Mouse (Mus musculus) CH12.LX (cell line): ENCODE data around the gene Casq1. TPM values are rescaled to one million over a fixed set of nuclear protein-coding genes. Genes with fewer than 3 reads are reported as not detected.

ENCODE experiments used
- DNase-seq: peaks from one replicate; pipeline ENCODE4 v3.0.0-alpha.2; 2013; ENCODE audit errors: extremely low read depth
- H3K27ac ChIP-seq: 2 replicates; pipeline ENCODE4 v1.5.1; 2012; ENCODE audit warnings: low read depth, mild to moderate bottlenecking, control low read depth, moderate library complexity; ENCODE audit not compliant: insufficient read depth
- H3K27me3 ChIP-seq: replicated peaks from 2 replicates; pipeline ENCODE3; 2012; ENCODE audit warnings: inconsistent platforms
- H3K36me3 ChIP-seq, 2 experiments: replicated peaks in 1 of 2; 2 replicates each; pipeline versions ENCODE3 to v1.6.1; 2012; ENCODE audit warnings: inconsistent platforms in 1 of 2, low read length in 1 of 2, mild to moderate bottlenecking in 1 of 2, mixed read lengths in 1 of 2, moderate library complexity in 1 of 2; ENCODE audit not compliant: control insufficient read depth in 1 of 2, insufficient read depth in 1 of 2
- H3K4me1 ChIP-seq, 2 experiments: 2 replicates each; pipeline ENCODE4 v1.6.1; 2012; ENCODE audit warnings: inconsistent platforms in 1 of 2, moderate library complexity in 1 of 2; ENCODE audit not compliant: insufficient read depth in 2 of 2, control insufficient read depth in 1 of 2
- H3K4me2 ChIP-seq: 2 replicates; pipeline ENCODE4 v1.6.1; 2012; ENCODE audit warnings: low read depth, mild to moderate bottlenecking, control low read depth; ENCODE audit not compliant: poor library complexity, insufficient read depth, severe bottlenecking
- H3K4me3 ChIP-seq, 3 experiments: fragments of 150-350 bp in 1 of 3; sonication (generic) in 1 of 3; replicated peaks in 1 of 3; 2 replicates each; pipeline versions ENCODE3 to v1.5.1; 2011 to 2012; ENCODE audit warnings: low read depth in 2 of 3, low read length in 2 of 3, mild to moderate bottlenecking in 2 of 3, moderate library complexity in 2 of 3, control low read depth in 1 of 3, improper control_type of control experiment in 1 of 3, inconsistent platforms in 1 of 3, mixed read lengths in 1 of 3; ENCODE audit not compliant: poor library complexity in 1 of 3
- H3K79me2 ChIP-seq: replicated peaks from 2 replicates; pipeline ENCODE4 v1.6.1; 2012; ENCODE audit warnings: mild to moderate bottlenecking, moderate library complexity; ENCODE audit not compliant: control insufficient read depth, poor library complexity, insufficient read depth, severe bottlenecking; ENCODE audit errors: extremely low read depth
- H3K9ac ChIP-seq: 2 replicates; pipeline ENCODE4 v1.6.1; 2012; ENCODE audit warnings: low read depth, mild to moderate bottlenecking, control low read depth, moderate library complexity; ENCODE audit not compliant: insufficient read depth
- H3K9me3 ChIP-seq: replicated peaks from 2 replicates; pipeline ENCODE3; 2012; ENCODE audit warnings: low read length, inconsistent platforms, mixed read lengths
- CHD1 ChIP-seq: IDR thresholded peaks from 2 replicates; pipeline ENCODE4 v1.6.1; 2012; ENCODE audit warnings: low read depth, low read length, improper control_type of control experiment, inconsistent platforms
- CTCF ChIP-seq, 2 experiments: IDR thresholded peaks in 1 of 2; conservative IDR thresholded peaks in 1 of 2; 2 replicates each; pipeline ENCODE4 v1.5.1; 2011 to 2012; ENCODE audit warnings: low read depth in 2 of 2, low read length in 2 of 2, improper control_type of control experiment in 1 of 2, inconsistent platforms in 1 of 2, mild to moderate bottlenecking in 1 of 2, moderate library complexity in 1 of 2
- E2F4 ChIP-seq: IDR thresholded peaks from 2 replicates; pipeline ENCODE4 v1.6.1; 2011; ENCODE audit warnings: low read depth, low read length, improper control_type of control experiment; ENCODE audit not compliant: insufficient replicate concordance
- ELF1 ChIP-seq: IDR thresholded peaks from 2 replicates; pipeline ENCODE4 v1.6.1; 2014; ENCODE audit warnings: low read depth, mild to moderate bottlenecking, inconsistent platforms, low read length, improper control_type of control experiment
- EP300 ChIP-seq: IDR thresholded peaks from 2 replicates; pipeline ENCODE4 v1.6.1; 2011; ENCODE audit warnings: low read length, improper control_type of control experiment
- HCFC1 ChIP-seq: IDR thresholded peaks from 2 replicates; pipeline ENCODE4 v1.6.1; 2012; ENCODE audit warnings: low read depth, mild to moderate bottlenecking, inconsistent platforms, low read length, improper control_type of control experiment
- JUN ChIP-seq: IDR thresholded peaks from 2 replicates; pipeline ENCODE4 v1.6.1; 2011; ENCODE audit warnings: low read depth, mild to moderate bottlenecking, low read length, improper control_type of control experiment, moderate library complexity; ENCODE audit not compliant: insufficient read depth
- KAT2A ChIP-seq: IDR thresholded peaks from 2 replicates; pipeline ENCODE4 v1.6.1; 2012; ENCODE audit warnings: low read length, improper control_type of control experiment, inconsistent platforms; ENCODE audit not compliant: insufficient replicate concordance
- MAX ChIP-seq: IDR thresholded peaks from 2 replicates; pipeline ENCODE4 v1.6.1; 2011; ENCODE audit warnings: low read length, improper control_type of control experiment
- MAZ ChIP-seq: IDR thresholded peaks from 2 replicates; pipeline ENCODE4 v1.6.1; 2012; ENCODE audit warnings: low read depth, mild to moderate bottlenecking, inconsistent platforms, low read length, improper control_type of control experiment, moderate library complexity
- MYC ChIP-seq: IDR thresholded peaks from 2 replicates; pipeline ENCODE4 v1.6.1; 2011; ENCODE audit warnings: low read depth, mild to moderate bottlenecking, improper control_type of control experiment, low read length
- NELFE ChIP-seq: IDR thresholded peaks from 2 replicates; pipeline ENCODE4 v1.6.1; 2011; ENCODE audit warnings: low read depth, low read length, improper control_type of control experiment
- NRF1 ChIP-seq: IDR thresholded peaks from 2 replicates; pipeline ENCODE4 v1.6.1; 2014; ENCODE audit warnings: low read depth, mild to moderate bottlenecking, inconsistent platforms, low read length, improper control_type of control experiment, moderate library complexity
- PAX5 ChIP-seq: IDR thresholded peaks from 2 replicates; pipeline ENCODE4 v1.6.1; 2012; ENCODE audit warnings: low read length, inconsistent platforms, mixed read lengths
- POLR2AphosphoS2 ChIP-seq: IDR thresholded peaks from 2 replicates; pipeline ENCODE4 v1.6.1; 2011; ENCODE audit warnings: low read depth, low read length, improper control_type of control experiment
- RAD21 ChIP-seq: IDR thresholded peaks from 2 replicates; pipeline ENCODE4 v1.6.1; 2011; ENCODE audit warnings: low read depth, mild to moderate bottlenecking, low read length, improper control_type of control experiment, moderate library complexity
- UBTF ChIP-seq: IDR thresholded peaks from 2 replicates; pipeline ENCODE4 v1.6.1; 2012; ENCODE audit warnings: low read depth, mild to moderate bottlenecking, inconsistent platforms, low read length, improper control_type of control experiment, moderate library complexity
- USF2 ChIP-seq: conservative IDR thresholded peaks from 2 replicates; pipeline ENCODE4 v1.6.1; 2011; ENCODE audit warnings: low read depth, low read length, improper control_type of control experiment
- ZC3H11A ChIP-seq: IDR thresholded peaks from 2 replicates; pipeline ENCODE4 v1.6.1; 2012; ENCODE audit warnings: low read depth, mild to moderate bottlenecking, inconsistent platforms, low read length, improper control_type of control experiment
- ZKSCAN1 ChIP-seq: IDR thresholded peaks from 2 replicates; pipeline ENCODE4 v1.6.1; 2012; ENCODE audit warnings: low read depth, inconsistent platforms, low read length, improper control_type of control experiment, borderline replicate concordance
- ZNF384 ChIP-seq: IDR thresholded peaks from 2 replicates; pipeline ENCODE4 v1.6.1; 2012; ENCODE audit warnings: low read depth, low read length, improper control_type of control experiment, inconsistent platforms
- dilution Hi-C: fragments of 300-500 bp; cut with MboI; formaldehyde crosslinking; loops from 2 replicates; pipeline ENCODE4 v1.14.3; 2020; ENCODE audit warnings: low sequenced_read_pairs; ENCODE audit not compliant: extremely low pct_unique_long_range_greater_than_20kb, extremely low pct_ligation_motif_present
- in situ Hi-C: fragments of 300-500 bp; cut with MboI; formaldehyde crosslinking; loops from 3 replicates; pipeline ENCODE4 v1.14.3; 2019; ENCODE audit warnings: low sequenced_read_pairs, low pct_ligation_motif_present, low pct_unique_long_range_greater_than_20kb, mixed read lengths
- polyA plus RNA-seq: library from polyadenylated mRNA; unstranded; fragments of >175 nt; gene quantifications from 2 replicates; pipeline ENCODE4 v1.2.1, GENCODE M21; 2012; ENCODE audit warnings: low read depth; ENCODE audit not compliant: insufficient read length
- total RNA-seq, 2 experiments: library from RNA; depleted of rRNA; stranded (reverse); fragments of 300-350 nt in 1 of 2; fragments of >200 nt in 1 of 2; gene quantifications; 2 replicates each; pipeline ENCODE4 v1.2.3; 2012 to 2014

Gene Casq1
- total and polyA plus RNA-seq, 3 experiments, result 0.21 to 0.96 TPM; not detected in 1

DNA sequence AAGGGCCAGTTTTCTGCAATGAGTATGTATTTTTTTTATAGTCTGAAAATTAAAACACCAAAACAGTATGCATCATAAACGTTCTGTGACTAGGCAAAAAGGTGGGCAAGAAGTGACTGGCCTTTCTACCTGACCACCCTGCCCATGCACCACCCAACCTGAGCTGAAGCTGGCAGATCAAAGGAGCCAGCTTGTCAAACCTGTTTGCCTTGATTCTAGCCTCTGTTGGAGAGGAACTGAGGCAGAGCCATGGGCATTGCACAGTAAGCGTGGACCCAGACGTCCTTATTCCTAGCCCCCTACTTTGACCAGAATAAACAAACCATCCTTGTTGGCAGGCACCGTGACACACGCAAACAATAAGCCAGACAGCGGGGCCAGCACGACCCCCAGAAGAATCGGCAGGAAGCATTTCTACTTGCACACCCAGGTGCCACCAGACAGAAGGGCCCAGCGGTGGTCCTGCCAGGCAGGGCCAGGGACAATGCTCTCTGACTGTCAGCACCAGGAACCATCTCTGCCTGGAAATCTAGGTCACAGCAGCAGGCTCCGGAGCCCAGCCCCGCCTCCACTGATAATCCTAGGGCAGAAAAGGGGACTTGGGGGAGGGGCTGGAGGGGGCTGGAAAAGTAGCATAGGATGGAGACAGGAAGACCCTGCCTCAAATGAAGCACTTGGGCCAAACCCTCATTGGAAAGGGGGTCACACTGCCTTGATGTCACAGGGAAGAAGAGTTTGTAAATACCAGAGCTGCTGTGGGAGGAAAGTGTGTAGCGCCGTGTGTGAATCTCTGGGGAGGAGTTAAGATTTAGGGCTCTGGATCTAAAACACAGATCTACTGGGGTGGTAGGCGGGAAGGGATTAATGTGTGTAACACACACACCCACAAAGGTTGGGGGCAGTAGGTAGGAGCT lies 17.4 kb downstream of the Casq1 start:
- no peaks in the 10 kb centered on the region for H3K9me3 ChIP-seq
- H3K79me2 ChIP-seq, result peaks cover 5% of the 10 kb centered on the region; the same call in 1 of the 2 replicates
- no peaks in the 10 kb centered on the region for H3K27me3 ChIP-seq
- dilution Hi-C loops (no loop called here), in situ Hi-C loops (no loop called here)
- no peak for DNase-seq
- H3K27ac ChIP-seq, result no peak overlapping the region
- H3K4me3 ChIP-seq, result no peak overlapping the region
- no peak for TF ChIP-seq NELFE
- no peak for TF ChIP-seq CHD1
- no peak for TF ChIP-seq USF2
- no peak for TF ChIP-seq E2F4
- no peak for TF ChIP-seq NRF1
- TF ChIP-seq EP300, result no peak
- TF ChIP-seq ELF1, result no peak
- no peak for TF ChIP-seq RAD21
- no peak for TF ChIP-seq MYC
- no peak for TF ChIP-seq UBTF
- no peak for TF ChIP-seq MAZ
- TF ChIP-seq ZC3H11A, result no peak
- TF ChIP-seq MAX, result no peak
- no peak for TF ChIP-seq PAX5
- no peak for TF ChIP-seq CTCF (conservative IDR thresholded peaks at IDR 0.05 in 1 of 2, IDR thresholded peaks at IDR 0.05 in 1 of 2; ENCODE audit: low read depth in 2 of 2, low read length in 2 of 2)
- H3K9ac ChIP-seq, result no peak overlapping the region
- no peak overlapping the region for H3K4me2 ChIP-seq
- peaks cover 42 to 76% of the 10 kb centered on the region in 2 experiments for H3K36me3 ChIP-seq
- peaks cover 20 to 59% of the 10 kb centered on the region in 2 experiments for H3K4me1 ChIP-seq

DNA sequence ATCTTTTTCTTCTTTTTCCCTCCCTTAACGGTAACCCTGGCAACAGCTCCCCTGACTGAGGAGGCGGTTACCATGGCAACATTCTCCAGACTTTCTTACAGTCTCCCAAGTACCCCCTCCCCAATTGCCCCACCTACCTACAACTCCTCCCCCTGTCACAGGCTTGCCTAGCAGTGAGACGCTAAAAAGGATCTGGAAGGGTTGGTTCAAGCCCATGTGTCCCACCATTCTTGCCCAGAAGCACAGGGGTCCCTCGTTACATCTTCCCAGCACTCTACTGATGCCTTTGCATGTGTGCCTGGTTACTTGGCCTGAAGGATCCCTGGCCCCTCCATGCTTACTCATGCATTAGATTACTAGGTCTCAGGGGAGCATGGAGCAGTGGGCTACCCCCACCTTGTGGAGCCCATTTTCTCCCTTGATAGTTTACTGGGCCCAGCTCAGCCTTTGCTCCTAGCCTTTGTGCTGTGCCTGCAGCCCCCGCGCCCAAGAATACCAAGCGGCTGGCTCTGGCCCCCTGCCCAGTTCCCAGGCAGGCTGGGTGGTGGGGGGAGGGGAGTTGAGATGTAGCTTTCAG lies 18.7 kb downstream of the Casq1 start:
- H3K27ac ChIP-seq, result no peak overlapping the region
- no peaks in the 10 kb centered on the region for H3K9me3 ChIP-seq
- H3K36me3 ChIP-seq, result peaks cover 55 to 88% of the 10 kb centered on the region in 2 experiments
- dilution Hi-C loops (no loop called here), in situ Hi-C loops (no loop called here)
- H3K9ac ChIP-seq, result no peak overlapping the region
- H3K79me2 ChIP-seq, result peaks cover 5% of the 10 kb centered on the region; the same call in 1 of the 2 replicates
- H3K27me3 ChIP-seq, result no peaks in the 10 kb centered on the region
- TF ChIP-seq JUN (no peak), KAT2A (no peak), ZKSCAN1 (no peak), HCFC1 (no peak), USF2 (no peak), ZNF384 (no peak), POLR2AphosphoS2 (no peak), NELFE (no peak)
- H3K4me3 ChIP-seq, result no peak overlapping the region
- no peak overlapping the region for H3K4me2 ChIP-seq
- DNase-seq, result no peak
- H3K4me1 ChIP-seq, result peaks cover 20 to 54% of the 10 kb centered on the region in 2 experiments
